Mouse (Mus musculus) spleen, postnatal 4 days (tissue): Measurements from ENCODE around the gene Gga3.
A peak's percentile ranks its signal among the peaks of the same experiment; 100 is the strongest.

Experiments
- DNase-seq, 2 experiments: peaks; one replicate each; pipeline ENCODE4 v3.0.0; 2022; ENCODE audit warnings: low spot score in 2 of 2

Gga3 gene

DNA sequence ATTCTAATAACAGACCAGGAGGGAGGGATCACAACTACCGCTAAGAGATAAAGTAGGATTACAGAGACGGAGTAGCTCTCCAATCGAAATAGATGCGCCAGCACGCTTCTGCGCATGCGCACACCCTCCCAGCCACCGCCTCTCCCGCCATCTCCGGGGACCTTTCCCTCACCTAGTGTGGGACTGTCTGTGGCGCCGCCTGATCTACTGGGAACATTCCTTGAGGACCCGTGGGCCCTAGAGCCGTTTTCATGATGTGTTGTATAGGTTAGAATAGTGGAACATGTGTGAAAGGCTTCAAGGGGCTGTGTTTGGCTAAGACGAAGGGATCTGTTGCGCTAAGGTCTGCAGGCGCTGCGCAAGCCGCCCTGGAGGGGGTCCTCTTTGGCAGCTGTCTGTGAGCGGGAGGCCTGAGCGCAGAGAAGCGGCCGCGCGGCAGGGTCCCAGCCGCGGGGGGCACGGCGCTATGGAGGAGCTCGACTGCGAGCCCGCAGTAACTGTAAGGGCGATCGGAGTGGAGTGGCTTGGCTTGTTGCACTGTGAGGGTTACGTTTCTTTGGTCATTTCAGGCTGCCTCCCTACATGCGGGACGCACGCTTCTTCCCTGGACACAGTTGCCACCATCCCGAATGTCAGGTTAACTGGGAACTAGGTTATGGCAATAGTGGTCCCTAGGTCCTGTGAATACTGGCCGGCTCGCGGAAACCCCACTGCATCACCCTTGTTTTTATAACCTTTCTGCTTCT lies 39.6 kb downstream of the Gga3 start, which contains the start of gene Nup85:
TSS of gene Nup85 (plus strand) at position 371 of the 746 bp plus-strand sequence.
- peak; percentile 99 to 100 for DNase-seq

DNA sequence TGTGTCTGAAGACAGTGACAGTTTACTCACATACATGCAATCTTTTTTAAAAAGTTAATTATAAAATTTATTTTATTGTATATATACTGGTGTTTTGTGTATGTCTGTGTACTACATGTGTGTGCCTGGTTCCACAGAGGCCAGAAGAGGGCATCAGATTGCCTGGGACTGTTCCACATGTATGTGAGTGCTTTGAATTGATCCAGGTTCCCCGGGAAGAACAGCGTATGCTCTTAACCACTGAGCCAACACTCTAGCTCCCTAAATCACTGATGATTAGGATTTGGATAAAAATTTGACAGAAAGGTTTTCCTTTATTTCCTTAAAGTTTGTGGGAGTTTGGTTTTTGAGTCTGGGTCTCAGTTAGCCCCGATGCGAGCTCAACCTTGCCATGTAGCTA lies 40.4 kb downstream of the Gga3 start:
- no peak for DNase-seq

- DNase-seq = no peak
Observed at GRCm38 (mm10) chr11:115555717-115556116, 48.1 kb downstream of the Gga3 start.

- DNase-seq = peak in 1 of 2 experiments; percentile 18
Observed at GRCm38 (mm10) chr11:115552783-115553182, 51.1 kb downstream of the Gga3 start.

- no peak for DNase-seq
Observed at GRCm38 (mm10) chr11:115543571-115543970, 60.3 kb downstream of the Gga3 start.

DNA sequence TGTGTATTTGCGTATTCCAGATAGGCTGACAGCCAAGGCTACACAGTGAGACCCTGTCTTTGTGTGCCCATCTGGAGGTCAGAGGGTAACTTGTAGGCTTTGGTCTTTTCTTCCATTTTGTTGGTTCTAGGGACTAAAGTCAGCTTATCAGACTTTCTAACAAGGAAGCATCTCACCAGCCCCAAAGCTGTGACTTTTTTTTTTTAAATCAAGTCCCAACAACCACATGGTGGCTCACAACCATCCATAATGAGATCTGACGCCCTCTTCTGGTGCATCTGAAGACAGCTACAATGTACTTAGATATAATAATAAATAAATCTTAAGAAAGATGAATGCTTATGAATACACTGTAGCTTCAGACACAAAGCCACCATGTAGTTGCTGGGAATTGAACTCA lies 65.8 kb downstream of the Gga3 start:
- DNase-seq = no peak

GRCm38 (mm10) chr11:115536856-115537568 lies 66.8 kb downstream of the Gga3 start:
- DNase-seq = no peak

GRCm38 (mm10) chr11:115536038-115536681 lies 67.7 kb downstream of the Gga3 start, which contains the start of gene Sumo2:
Sumo2 (minus strand) TSS chr11:115536276.
- DNase-seq = peak; percentile 99

- peak; percentile 68 to 85 for DNase-seq
Observed at GRCm38 (mm10) chr11:115535401-115536037, 68.3 kb downstream of the Gga3 start.

DNA sequence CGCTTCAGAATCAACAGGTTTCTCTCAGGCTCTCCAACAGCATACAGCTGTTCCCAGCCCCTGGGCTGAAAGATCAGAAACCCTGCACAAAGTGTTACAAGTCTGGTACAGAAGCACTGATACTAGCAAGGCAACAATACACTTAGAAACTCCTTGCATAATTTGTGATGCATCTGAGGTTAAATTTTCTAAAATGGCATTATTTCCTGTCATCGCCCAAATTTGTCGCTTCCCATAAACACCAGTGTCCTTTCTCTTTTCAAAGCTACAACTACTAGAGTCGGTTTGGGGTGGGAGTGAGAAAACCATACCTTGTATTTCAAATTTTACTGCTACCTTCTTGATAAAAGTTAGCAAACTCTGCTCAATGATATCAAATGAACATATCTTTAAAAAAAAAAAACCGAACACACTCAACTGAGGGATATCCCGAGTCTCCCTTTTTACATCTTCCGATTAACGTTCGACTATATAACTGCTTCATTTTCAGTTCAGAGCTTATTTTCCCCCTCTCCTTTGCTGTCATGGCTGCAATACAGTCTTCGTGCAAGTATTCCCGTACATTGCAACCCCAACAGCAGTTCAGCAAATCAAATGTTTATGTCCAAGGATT lies 69.0 kb downstream of the Gga3 start:
- DNase-seq = no peak
